Mouse (Mus musculus): ENCODE measurements at regions not wholly inside any gene's neighbourhood (a gene's known extent, or its start where the extent isn't known, plus 50 kb on each side); places are given as distances from the start of the nearest gene placed in this dataset.
A peak's percentile ranks its signal among the peaks of the same experiment; 100 is the strongest.
"Not testable (repeated sequence)": the region's sequence is repeated elsewhere in the genome, so short reads cannot be mapped to it uniquely, and the experiment has no call there.

GRCm38 (mm10) chr7:60622271-60623249 is 482.5 kb upstream of the Snrpn start:
- not testable (repeated sequence) for H3K4me1 ChIP-seq (ENCODE audit: control insufficient read depth, insufficient read depth, low read length); H3K9me3 ChIP-seq (replicated peaks; ENCODE audit: control insufficient read depth, low read length, poor library complexity, severe bottlenecking); H3K36me3 ChIP-seq (ENCODE audit: control insufficient read depth, insufficient read depth, low read length); H3K27me3 ChIP-seq (ENCODE audit: control insufficient read depth, insufficient read depth, low read depth, low read length)
- Histone ChIP-seq H3K4me3 (ENCODE audit: low read depth, low read length) (peak overlapping the region; percentile 35), H3K4me2 (ENCODE audit: low read length) (peak overlapping the region; percentile 44), H3K27ac (ENCODE audit: low read length) (peak overlapping the region; percentile 78), H3K9ac (ENCODE audit: low read depth, low read length) (peak overlapping the region; percentile 30; the same call in 1 of the 2 replicates)
- 28% methylated on average over 29 of the region's 29 CpGs for WGBS
- peak; percentile 97 for ATAC-seq

- not testable (repeated sequence) for H3K9ac ChIP-seq (ENCODE audit: low read depth, low read length); H3K4me3 ChIP-seq (ENCODE audit: low read depth, low read length); ATAC-seq; H3K4me1 ChIP-seq (ENCODE audit: control insufficient read depth, insufficient read depth, low read length); H3K36me3 ChIP-seq (ENCODE audit: control insufficient read depth, insufficient read depth, low read length); H3K9me3 ChIP-seq (replicated peaks; ENCODE audit: control insufficient read depth, low read length, poor library complexity, severe bottlenecking); H3K4me2 ChIP-seq (ENCODE audit: low read length); H3K27ac ChIP-seq (ENCODE audit: low read length); H3K27me3 ChIP-seq (ENCODE audit: control insufficient read depth, insufficient read depth, low read depth, low read length)
- WGBS: 8% methylated on average over 5 of the region's 5 CpGs
Measured at GRCm38 (mm10) chr7:60617070-60617674, 477.2 kb upstream of the Snrpn start.
